Mouse (Mus musculus): ENCODE measurements at regions not wholly inside any gene's neighbourhood (a gene's known extent, or its start where the extent isn't known, plus 50 kb on each side); places are given as distances from the start of the nearest gene placed in this dataset.

DNA sequence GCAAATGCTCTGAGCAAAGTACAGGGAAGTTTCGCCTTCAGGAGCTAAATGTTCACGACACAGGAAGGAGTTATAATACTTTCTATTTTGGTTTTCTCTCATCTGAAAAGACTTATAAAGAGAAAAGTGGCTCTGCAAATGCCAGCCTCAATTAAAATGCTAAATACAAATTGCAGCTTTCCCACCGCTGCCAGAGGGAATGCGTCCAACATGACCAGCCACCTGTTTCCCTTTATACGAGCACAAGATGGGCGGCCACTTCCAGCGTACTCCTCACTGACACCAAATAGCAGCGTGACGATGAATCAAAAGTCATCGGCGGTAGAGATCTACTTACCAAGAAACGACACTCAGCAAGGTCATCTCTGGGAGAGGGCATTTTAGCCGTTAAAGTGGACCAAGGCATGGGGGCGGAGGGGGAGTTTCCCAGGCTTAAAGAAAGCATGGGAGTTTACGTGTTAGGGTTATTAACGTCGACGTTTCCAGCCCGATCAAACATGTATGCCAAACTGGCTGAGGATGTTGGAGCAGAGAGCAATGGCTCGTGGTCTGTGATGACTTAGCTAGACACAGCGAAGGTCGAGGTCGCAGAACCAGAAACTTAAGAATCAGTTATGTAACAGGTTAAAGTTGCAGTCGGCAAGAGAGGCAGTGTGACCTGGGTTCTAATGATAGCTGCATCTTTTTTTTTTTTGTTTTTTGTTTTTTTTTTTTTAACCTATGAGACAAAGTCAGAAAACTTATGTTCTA lies 59.6 kb upstream of the Nrip1 start:
- H3K4me2 ChIP-seq = no peak overlapping the region

GRCm38 (mm10) chr16:76432304-76432703 lies 58.7 kb upstream of the Nrip1 start:
- DNase-seq (peak; percentile 51), ATAC-seq (ENCODE audit: insufficient read depth) (peak; percentile 62)
- Histone ChIP-seq H3K36me3 (ENCODE audit: insufficient read depth) (no peaks in the 10 kb centered on the region), H3K4me3 (ENCODE audit: low read depth, low read length) (no peak overlapping the region), H3K9ac (no peak overlapping the region), H3K4me2 (no peak overlapping the region), H3K27me3 (ENCODE audit: insufficient read depth, low read length) (no peaks in the 10 kb centered on the region), H3K4me1 (ENCODE audit: insufficient read depth) (no peaks in the 10 kb centered on the region), H3K27ac (ENCODE audit: low read depth) (no peak overlapping the region), H3K9me3 (ENCODE audit: low read depth, low read length) (no peaks in the 10 kb centered on the region)
- WGBS = 55% methylated on average over 9 of the region's 9 CpGs
- no peak for TF ChIP-seq CTCF (IDR thresholded peaks at IDR 0.05; ENCODE audit: low read depth)

More for the DNA sequence above, 59.6 kb upstream of the Nrip1 start:
- H3K9me3 ChIP-seq (ENCODE audit: low read depth, low read length) = no peaks in the 10 kb centered on the region
- H3K4me1 ChIP-seq (ENCODE audit: insufficient read depth) = no peaks in the 10 kb centered on the region
- no peak overlapping the region for H3K9ac ChIP-seq
- H3K36me3 ChIP-seq (ENCODE audit: insufficient read depth) = no peaks in the 10 kb centered on the region
- H3K27ac ChIP-seq (ENCODE audit: low read depth) = no peak overlapping the region
- DNase-seq (no peak), ATAC-seq (ENCODE audit: insufficient read depth) (no peak)
- no peak overlapping the region for H3K4me3 ChIP-seq (ENCODE audit: low read depth, low read length)
- 80% methylated on average over 24 of the region's 24 CpGs for WGBS
- TF ChIP-seq CTCF (IDR thresholded peaks at IDR 0.05; ENCODE audit: low read depth) = no peak
- no peaks in the 10 kb centered on the region for H3K27me3 ChIP-seq (ENCODE audit: insufficient read depth, low read length)

GRCm38 (mm10) chr16:76429156-76429555 lies 55.5 kb upstream of the Nrip1 start:
- WGBS = 90% methylated on average over 3 of the region's 3 CpGs
- H3K9me3 ChIP-seq (ENCODE audit: low read depth, low read length) = no peaks in the 10 kb centered on the region
- H3K36me3 ChIP-seq (ENCODE audit: insufficient read depth) = no peaks in the 10 kb centered on the region
- no peaks in the 10 kb centered on the region for H3K27me3 ChIP-seq (ENCODE audit: insufficient read depth, low read length)
- H3K4me2 ChIP-seq = no peak overlapping the region
- ATAC-seq (ENCODE audit: insufficient read depth) (no peak), DNase-seq (no peak)
- no peak overlapping the region for H3K9ac ChIP-seq
- no peaks in the 10 kb centered on the region for H3K4me1 ChIP-seq (ENCODE audit: insufficient read depth)
- H3K4me3 ChIP-seq (ENCODE audit: low read depth, low read length) = no peak overlapping the region
- H3K27ac ChIP-seq (ENCODE audit: low read depth) = no peak overlapping the region
- TF ChIP-seq CTCF (IDR thresholded peaks at IDR 0.05; ENCODE audit: low read depth) = no peak

- Histone ChIP-seq H3K27ac (ENCODE audit: low read depth) (no peak overlapping the region), H3K36me3 (ENCODE audit: insufficient read depth) (no peaks in the 10 kb centered on the region), H3K4me3 (ENCODE audit: low read depth, low read length) (no peak overlapping the region), H3K9me3 (ENCODE audit: low read depth, low read length) (no peaks in the 10 kb centered on the region), H3K27me3 (ENCODE audit: insufficient read depth, low read length) (no peaks in the 10 kb centered on the region), H3K4me1 (ENCODE audit: insufficient read depth) (0 out of 2 replicates have a peak, but pooled peaks cover 3% of the 10 kb centered on the region), H3K4me2 (no peak overlapping the region), H3K9ac (no peak overlapping the region)
- no peak for ATAC-seq (ENCODE audit: insufficient read depth)
- WGBS = 84% methylated on average over 14 of the region's 14 CpGs
- no peak for TF ChIP-seq CTCF (IDR thresholded peaks at IDR 0.05; ENCODE audit: low read depth)
- DNase-seq = no peak
Observed at GRCm38 (mm10) chr16:76423964-76424363, 50.3 kb upstream of the Nrip1 start.

Data from lung, embryonic 14.5 days (tissue).